Mouse (Mus musculus) skeletal muscle tissue, adult 2 months (tissue): ENCODE results near the gene St6galnac3.
A peak's percentile ranks its signal among the peaks of the same experiment; 100 is the strongest.

Experiments used
- DNase-seq: peaks from one replicate; pipeline ENCODE4 v3.0.0-alpha.2; 2012; ENCODE audit warnings: low read depth, low spot score

St6galnac3 gene

DNA sequence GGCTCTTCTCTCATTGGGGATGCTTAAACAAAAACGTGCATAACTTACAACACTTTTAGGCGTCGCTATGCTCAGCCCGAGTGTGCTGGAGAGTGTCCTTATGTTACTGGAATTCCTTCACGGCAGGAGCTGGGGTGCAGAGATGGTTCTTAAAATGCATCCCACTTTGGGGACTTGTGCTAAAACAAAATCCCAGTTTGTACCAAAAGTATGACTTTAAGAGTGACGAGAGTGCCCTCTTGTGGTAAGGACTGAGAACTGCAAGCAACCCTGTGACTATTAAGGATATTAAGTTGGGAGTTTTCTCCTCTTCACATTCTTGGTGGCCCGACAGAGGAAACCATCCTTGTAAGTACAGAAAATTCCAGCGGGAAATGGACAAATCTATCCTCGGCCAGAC is 69.9 kb downstream of the St6galnac3 start:
- peak; percentile 12 for DNase-seq

DNA sequence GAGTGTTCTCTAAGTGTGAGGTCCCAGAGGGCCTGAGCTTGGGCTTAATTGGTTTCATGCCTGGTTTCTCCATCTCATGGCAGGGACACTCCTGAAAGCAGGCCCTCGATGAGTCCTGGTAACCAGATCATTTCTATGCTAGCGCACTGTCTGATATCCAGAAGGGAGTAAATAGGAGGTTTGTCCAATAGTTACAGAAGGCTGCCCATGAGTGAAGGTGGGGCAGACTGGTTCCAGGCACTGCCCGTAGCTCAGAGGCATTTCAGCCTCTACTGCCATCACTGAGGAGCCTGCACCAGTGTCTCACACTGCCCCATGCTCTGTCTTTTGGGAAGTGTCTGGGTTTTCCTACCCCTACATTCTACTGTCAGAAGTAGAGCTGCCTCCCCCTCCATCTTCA is 72.1 kb downstream of the St6galnac3 start:
- no peak for DNase-seq

DNA sequence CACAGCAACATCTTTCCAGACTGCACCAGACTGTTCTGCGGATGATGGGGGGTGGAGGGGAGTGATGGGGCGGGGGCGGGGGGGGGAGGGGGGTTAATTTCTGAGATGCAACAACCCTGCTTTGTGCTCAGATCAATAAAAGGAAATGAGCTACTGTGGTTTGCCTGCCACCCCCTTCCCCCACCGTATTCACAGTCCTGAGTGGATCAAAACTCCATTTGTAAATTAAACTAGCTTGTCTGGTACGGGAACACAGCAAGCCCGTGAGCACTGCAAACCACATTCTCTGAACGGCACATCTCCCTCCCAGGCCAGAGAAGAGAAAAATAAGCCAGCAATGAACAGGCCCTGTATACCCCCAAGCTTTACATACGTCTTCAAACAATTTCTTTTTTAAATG is 76.3 kb downstream of the St6galnac3 start:
- DNase-seq, result no peak

DNA sequence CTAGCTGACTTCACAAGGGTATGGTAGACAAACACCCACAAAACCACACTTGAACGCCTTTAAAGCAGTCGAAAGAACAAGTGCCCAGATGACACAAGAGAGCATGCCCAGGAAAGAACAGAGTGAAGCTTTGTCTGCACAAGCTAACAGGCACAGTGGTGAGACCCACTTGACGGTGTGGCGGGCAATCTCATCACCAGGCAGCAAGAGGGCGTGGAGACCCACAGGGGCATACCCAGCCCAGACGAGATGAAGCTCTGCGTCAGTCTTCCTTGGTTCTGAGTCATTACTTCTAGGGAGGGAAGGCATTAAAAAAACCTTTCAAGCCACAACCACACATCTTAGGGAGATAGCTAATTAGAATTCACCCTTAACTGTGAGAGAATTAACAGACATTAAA is 79.2 kb downstream of the St6galnac3 start:
- DNase-seq, result no peak

DNA sequence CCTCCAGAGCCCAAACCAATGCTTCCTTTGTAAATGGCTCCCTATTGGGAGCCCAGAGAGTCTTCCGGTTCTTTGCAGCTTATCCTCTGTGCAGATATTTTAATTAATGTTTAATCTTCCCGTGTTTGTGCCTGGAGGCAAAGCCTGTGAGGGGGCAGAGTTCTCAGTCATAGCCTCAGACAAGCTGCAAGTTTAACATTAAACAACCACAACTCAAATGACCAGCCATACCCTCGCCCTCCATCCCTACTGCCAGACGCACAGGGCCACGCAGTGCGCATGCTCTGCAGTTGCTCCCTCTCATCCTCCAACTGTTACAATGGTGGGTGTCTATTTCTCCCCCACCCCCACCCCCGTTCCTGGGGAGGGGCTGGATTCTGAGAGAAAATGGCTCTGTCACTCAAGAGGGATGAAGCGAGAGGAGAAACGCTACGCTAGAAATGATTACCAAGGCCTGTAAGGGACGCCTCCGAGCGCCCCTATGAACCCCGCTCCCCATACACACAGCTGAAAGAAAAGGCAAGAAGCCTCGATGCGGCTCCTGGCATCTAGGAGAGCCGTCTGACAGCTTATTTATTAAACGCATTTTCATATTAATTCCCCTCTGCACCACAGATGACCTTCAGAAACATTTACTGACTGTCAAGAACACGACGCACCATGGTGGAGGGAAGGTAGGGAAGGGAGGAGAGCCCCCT is 81.0 kb downstream of the St6galnac3 start:
- DNase-seq, result no peak

DNA sequence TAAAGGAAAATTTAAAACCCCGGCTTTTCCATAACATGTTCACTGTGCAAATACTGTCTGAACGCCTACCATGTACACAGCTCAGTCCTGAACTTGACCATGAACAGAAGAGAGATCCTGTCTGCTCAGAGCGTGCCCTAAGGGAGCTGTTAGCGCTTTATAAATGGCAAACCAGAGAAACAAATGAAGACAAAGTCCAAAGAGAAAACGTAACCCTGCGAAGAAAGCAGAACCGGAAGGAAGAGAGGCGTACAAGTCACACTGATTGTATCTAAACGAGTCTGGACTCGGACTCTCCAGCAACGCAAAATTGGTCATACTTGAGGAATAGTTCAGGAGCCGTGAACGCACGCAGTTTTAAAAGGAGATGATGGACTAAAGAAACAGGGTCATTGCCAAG is 82.1 kb downstream of the St6galnac3 start:
- no peak for DNase-seq

DNA sequence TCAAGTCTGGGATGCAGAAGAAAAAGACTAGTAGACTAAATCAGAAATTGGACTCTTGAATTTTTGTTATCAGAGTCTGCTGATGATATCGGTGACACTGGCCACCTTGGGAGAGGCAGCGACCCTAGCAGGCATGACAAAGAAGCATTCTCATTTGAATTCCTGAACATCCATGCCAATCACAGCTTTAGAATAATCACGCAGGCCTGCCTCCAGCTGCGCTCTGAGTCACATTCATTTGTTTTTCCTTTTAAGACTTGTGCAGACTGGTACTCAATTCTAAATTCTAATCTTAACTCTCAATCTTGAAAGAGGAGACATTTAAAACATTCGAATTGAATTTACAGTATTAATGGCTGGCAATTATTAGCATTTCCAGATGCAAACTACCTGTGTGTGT is 83.2 kb downstream of the St6galnac3 start:
- no peak for DNase-seq

DNA sequence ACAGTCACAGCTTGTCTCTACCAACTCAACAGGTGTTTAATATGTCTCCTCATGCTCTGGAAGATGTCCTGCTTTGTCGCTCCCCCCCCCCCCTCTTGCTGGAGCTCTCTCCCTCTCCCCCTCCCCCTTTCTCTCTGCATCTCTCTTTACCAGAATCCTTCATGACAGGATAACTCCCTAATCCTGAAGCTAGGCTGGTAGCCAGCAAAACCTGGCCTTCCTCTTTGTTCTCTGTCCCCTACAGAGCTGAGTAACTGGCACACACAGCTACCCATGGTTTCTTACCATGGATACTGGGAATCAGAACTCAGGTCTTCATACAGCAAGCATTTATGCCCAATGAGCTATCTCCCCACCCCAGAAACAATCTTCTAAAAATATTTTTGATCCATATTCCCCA is 87.6 kb downstream of the St6galnac3 start:
- no peak for DNase-seq

DNA sequence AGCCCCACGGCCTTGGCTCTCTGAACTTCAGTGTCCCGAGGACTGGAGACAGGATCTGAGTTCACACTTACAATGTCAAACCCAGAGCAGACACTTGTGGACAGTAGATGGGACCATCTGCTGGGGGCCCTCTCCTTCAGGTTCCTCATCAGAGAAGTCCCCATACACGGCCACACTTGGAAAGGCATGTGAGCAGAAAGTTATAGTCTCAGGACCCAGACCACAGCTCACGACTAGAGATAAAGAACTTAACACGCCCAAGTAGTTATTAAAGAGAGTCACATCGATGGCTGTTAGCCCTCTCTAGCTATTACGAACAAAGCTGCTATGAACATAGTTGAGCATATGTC is 88.2 kb downstream of the St6galnac3 start:
- no peak for DNase-seq

DNA sequence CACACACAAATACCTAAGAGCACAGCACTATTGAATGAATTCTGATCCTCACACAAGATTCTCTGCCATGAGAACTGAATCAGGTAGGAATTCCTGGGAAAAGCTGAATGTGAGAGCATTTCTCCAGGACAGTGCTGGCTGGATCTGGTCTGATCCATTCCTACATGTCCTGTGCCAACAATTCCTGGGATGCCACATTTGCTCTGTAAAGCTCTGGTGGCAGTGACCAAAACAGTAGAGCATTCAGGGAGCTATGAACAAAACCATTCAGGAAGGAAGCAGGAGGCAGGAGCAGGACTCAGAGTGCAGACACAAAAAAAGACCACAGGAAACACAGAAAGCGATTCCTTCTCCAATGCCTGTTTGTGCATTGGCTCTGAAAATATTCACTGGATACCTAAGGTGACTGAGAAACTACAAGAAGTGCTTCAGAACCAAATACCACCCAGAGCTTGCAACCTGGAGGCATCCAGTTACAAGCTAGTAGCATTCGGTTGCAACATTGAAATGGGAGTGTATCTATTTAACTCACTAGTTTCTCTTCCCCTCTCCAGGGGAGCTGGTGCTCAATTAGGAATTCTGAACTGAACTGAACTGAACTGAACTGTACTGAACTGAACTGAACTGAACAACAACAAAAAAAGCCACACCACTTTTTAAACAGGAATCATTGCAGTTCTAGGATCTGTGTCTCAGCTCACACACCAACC is 88.7 kb downstream of the St6galnac3 start:
- DNase-seq, result no peak

DNA sequence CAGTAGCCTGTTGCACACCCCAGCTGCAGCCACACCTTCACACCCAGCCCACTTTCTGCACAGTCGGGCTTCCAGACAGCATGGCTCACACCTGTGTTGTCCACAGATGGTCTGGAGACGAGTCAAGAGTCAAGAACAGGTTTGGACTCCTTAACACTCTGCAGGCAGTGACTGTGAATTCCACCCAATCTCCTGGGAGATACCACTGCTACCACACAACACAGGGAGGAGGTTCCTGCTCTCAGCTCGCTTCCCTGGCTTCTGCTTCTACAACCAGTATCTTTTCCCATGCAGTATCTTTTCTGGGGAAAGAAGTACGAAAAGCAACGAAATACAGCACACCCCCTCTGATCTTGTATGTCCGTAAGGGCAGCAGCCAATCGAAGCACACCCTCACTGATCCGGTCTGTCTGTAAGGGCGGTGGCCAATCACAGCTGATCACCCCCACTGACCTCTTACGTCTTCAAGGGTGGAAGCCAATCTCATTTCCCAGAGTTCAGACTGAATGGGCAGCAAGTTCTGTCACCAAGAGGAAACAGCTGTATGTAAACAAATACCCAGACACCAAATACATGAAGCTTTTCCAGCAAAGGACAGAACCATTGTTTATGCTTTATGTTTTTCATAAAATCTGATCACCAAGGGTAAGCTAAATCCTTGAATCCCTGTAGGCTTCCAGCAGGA is 92.8 kb downstream of the St6galnac3 start:
- no peak for DNase-seq

DNA sequence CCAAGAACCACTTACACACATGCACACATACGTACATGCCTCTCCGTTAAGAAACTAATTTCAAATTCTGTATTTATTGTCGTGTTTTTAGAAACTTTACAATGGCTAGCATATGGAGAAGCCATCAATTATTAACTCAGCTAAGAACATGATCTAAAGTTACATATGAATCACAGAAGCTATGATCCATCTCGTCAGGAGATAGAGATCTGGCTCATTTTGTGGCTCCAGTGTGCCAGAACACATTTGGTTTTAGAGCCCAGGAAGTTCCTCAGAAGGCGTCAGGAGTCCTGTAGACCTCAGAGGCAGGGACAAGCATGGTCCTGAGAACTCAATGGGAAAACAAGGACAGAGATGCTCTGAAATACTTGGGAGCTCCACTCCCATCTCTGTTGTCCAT is 98.7 kb downstream of the St6galnac3 start:
- DNase-seq, result no peak

DNA sequence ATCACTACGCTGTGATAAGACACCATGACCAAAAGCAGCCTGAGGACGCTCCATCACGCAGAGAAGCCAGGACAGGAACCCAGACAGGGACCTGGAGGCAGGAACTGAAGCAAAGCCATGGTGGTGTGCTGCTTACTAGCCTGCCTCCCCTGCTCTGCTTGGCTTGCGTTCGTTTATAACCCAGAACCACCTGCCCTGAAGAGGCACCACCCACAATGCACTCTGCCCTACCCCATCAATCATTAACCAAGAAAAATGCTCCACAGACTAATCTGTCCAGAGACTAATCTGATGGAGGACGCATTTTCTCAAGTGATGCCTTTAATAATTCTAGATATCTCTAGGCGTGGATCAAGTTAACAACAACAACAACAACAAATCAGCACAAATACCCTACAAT is 106.0 kb downstream of the St6galnac3 start:
- DNase-seq, result no peak

DNA sequence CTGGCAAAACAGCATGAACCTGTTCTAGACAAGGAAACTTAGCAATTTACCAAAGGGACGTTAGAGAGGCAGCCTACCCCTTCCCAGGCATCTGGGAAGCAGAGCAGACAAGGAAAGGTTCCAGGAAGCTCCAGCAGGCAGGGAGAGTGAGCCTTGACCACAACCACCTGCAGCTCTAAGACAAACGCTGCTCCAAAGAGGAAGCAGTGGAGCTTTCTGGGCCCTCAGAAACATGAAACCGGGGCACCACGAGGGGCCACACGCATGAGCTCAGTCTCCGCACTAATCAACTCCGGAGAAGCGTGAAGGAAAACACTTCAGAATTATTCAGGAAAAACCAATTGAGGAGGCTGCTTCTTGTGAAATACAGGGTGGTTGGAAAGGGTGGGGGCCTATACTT is 108.1 kb downstream of the St6galnac3 start:
- DNase-seq, result no peak

DNA sequence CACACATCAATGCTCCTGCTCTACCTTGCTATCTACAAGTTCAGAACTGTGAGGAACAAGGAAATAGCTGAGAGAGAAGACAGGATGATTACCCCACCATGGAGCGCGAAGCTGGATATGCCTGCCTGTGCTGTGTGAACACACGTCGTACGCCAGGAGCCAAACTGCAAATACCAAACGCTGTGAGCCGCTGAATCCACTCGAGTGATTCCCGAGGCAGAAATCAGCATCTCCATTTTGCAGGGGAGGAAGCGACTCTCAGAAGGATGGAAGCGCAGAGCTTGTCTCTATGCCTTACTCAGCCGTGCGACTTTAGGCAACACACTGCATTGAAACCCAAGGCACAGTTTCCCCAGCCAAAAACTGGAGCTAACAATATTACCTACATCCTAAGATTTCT is 114.7 kb downstream of the St6galnac3 start:
- DNase-seq, result no peak

DNA sequence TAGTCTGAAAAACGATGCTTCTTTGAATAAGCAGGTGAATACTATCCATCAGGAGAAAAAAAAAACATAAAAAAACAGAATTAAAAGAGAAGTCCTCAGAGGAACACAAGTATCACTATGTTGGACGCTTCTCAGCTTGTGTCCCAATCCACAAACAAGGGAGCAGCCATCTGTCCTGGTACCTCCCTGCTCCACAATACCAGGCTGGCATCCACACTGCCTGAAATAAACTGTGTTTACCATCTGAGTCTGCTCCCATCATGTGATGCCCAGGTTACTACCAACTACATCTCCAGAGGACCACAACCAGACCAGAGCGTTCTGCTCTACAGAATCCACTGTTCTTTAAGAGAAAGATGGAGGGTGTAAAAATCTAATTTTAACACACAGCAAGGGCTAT is 118.6 kb downstream of the St6galnac3 start:
- no peak for DNase-seq

DNA sequence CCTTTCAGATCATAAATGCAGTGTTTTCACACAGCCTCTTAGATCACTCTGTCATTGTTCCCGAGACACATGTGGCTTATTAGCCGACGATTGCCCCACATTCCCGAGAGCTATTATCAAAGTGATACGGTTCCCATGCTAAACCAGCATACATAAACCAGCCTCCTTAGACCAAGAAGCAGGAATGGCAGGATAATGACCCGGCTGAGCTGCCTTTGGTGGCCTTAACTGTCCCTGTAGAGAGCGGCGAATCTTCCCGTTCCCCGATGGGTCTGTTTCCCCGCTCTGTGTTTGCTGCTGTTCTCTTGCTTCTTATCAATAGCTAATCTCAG is 119.2 kb downstream of the St6galnac3 start:
- no peak for DNase-seq

DNA sequence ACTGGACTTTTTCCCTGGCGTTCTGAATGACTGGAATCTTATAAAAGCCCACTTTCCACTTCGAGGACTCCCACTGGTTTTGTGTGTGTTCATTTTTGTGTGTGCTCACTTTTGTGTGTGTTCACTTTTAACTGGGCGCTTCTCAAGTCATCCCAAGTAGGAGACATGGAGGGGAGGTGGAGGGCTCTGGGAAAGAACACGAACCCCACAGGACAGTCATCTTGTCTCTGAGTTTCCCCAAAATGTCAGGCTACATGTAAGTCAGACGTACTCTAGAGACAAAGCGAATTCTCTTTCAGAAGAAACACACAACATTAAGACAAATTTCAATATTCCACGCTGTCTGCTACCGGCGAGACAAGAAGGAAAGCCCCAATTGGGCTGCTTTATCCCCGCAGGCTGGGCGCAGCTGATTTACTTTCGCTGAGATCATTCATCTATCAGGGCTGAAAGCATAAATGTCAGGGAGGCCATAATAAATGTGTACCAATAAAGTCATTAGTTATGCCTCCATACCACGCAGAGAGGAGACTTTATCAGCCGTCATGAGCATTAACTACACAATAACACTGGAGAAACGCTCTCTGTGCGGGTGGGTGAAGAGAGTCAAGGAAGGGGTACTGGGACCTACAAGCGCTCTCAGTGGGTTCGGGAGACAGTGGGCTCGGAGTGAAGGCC is 119.7 kb downstream of the St6galnac3 start:
- DNase-seq, result no peak

DNA sequence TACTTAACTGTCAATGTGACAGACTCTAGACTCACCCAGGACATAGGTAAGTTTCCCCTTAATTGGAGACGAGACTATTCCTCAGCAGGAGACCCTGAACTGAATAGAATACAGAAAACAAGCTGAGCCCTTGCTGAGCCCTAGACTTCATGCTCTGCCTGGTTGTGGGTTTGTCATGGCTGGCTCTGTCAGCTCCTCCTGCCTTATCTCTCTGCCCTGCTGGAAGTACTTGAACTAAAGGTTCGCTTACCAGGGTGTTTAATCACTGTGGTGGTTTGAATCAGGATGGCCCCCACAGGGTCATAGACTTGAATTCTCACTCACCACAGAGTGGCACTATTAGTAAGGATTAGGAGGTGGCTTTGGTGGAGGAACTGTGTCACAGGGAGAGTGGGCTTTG is 125.8 kb downstream of the St6galnac3 start:
- DNase-seq, result no peak

DNA sequence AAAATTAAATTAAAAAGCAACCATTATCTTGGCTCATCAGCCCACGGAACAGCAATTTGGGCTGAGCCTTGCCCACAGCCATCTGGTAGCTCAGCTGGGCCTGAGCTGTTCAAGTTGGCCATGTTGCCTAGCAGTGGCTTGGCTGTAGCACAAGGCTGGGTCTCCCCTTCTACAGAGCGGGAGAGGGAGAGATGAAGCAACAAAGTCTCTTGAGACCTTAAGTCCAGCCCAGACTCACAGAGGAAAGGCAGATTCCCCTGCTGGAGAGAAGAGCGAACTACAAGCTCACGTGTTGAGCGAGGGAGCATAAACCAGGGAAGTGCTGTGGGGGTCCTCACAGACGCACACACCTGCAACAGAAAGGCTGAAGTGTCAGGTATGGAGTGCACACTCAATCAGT is 126.3 kb downstream of the St6galnac3 start:
- no peak for DNase-seq

DNA sequence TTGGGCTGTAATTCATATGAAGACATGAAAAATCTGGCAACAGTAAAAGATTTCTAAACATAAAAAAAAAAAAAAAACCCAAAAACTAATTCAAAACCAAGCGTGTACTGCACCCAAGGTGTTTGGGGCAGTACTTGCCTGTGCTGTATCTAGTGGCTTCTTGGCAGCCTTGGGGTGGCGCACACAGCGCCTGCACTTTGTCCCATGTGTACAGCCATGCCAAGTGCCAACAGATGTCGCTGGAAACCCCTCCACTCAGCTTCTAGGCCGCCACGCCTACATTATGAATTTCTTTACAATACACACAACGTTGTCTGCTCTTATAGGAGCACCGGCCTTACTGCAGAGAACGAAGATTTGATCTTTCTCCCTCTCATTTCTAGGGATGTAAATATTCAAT is 130.4 kb downstream of the St6galnac3 start:
- DNase-seq, result no peak

DNA sequence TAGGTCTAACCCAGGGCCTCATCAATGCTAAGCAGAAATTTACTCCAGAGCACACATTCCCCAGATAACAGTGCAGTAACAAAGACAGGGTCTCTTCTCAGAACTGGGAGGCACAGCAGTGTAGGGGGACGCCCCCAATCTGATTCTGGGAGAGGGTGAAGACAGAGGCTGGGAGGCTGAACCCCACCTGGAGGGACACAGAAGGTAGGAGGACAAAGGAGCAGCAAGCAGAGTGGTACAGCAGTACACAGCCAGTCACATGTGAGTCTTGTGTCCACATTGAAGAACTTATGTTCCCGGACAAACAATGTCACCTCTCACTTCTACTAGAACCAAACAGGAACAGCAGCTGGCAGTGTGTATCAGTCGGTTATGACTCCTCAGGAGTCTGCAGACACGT is 131.0 kb downstream of the St6galnac3 start:
- DNase-seq, result no peak

DNA sequence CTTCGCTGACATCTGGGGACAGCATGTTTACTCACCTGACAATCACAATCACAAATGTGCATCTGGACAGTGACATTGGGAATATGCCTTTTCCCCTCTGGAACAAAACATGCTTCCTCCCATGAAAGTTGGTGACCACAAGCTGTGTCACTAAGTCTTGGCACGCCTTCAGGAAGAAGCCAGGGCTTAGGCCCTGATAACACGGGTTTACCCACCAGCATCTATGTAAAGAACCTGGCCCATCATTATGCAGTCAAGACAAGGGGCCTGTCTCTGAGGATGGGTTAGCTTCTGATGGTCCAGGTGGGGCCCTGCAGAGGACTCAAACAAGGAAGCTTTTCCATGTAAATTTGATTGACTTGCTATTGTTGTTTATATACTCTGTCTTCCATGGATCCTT is 131.9 kb downstream of the St6galnac3 start:
- DNase-seq, result no peak
